Mouse (Mus musculus) ES-Bruce4 (cell line): ENCODE results near the gene Stk32c. TPM values are rescaled to one million over a fixed set of nuclear protein-coding genes. Genes with fewer than 3 reads are reported as not detected.

Experiments used
- H3K27ac ChIP-seq: 2 replicates; pipeline ENCODE4 v1.5.1; 2012; ENCODE audit warnings: low read length, inconsistent platforms; ENCODE audit not compliant: insufficient read depth
- H3K27me3 ChIP-seq: 2 replicates; pipeline ENCODE4 v1.6.1; 2012; ENCODE audit warnings: mild to moderate bottlenecking, low read length, inconsistent platforms; ENCODE audit not compliant: control insufficient read depth, poor library complexity, insufficient read depth, severe bottlenecking
- H3K36me3 ChIP-seq: 2 replicates; pipeline ENCODE4 v1.6.1; 2012; ENCODE audit warnings: inconsistent platforms, mild to moderate bottlenecking, low read length, moderate library complexity; ENCODE audit not compliant: control insufficient read depth, poor library complexity, insufficient read depth, severe bottlenecking
- H3K4me1 ChIP-seq: one replicate; pipeline ENCODE4 v1.8.1; 2011; ENCODE audit warnings: low read length; ENCODE audit not compliant: control insufficient read depth, insufficient read depth
- H3K4me3 ChIP-seq: 2 replicates; pipeline ENCODE4 v1.5.1; 2011; ENCODE audit warnings: low read depth, mild to moderate bottlenecking, low read length
- H3K9ac ChIP-seq: 2 replicates; pipeline ENCODE4 v1.6.1; 2012; ENCODE audit warnings: low read depth, mild to moderate bottlenecking, inconsistent platforms; ENCODE audit not compliant: poor library complexity, severe bottlenecking
- H3K9me3 ChIP-seq: replicated peaks from 2 replicates; pipeline ENCODE4 v1.6.1; 2012; ENCODE audit warnings: mild to moderate bottlenecking, low read length, inconsistent platforms; ENCODE audit not compliant: control insufficient read depth, poor library complexity, insufficient read depth, severe bottlenecking
- CTCF ChIP-seq: IDR thresholded peaks from one replicate; pipeline ENCODE4 v1.8.1; 2011; ENCODE audit warnings: low read depth, low read length
- EP300 ChIP-seq: IDR thresholded peaks from 2 replicates; pipeline ENCODE4 v1.6.1; 2011; ENCODE audit warnings: low read depth, low read length; ENCODE audit not compliant: insufficient read depth
- POLR2A ChIP-seq: IDR thresholded peaks from one replicate; pipeline ENCODE4 v1.8.1; 2011; ENCODE audit warnings: low read length; ENCODE audit not compliant: insufficient read depth
- polyA plus RNA-seq: library from polyadenylated mRNA; stranded (reverse); fragments of >200 nt; gene quantifications from 2 replicates; pipeline ENCODE4 v1.2.4, GENCODE M21; 2011; ENCODE audit warnings: low read depth; ENCODE audit not compliant: missing spikeins, insufficient read depth, insufficient read length

Stk32c gene
- polyA plus RNA-seq, 1 experiment, result 0.42 TPM

DNA sequence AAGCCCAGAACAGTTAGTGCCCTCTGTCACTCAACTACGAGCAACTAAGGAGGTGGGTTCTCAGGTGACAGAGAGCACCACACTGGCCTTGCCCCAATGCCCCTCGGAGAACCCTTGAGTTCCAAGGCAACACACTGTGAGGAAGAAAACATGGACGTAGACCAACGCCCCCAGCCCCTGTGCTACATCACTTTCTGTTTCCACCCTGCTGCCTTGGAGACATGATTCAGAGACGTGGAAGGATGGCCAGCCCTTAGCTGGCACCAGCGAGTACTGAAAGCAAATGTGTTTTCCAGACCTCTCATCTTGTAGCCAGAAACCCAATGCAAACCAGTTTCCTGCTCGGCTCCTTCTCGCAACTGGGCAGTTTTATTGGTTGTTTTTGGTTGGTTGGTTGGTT, 26.7 kb downstream of the Stk32c start:
- no peak overlapping the region for H3K9ac ChIP-seq
- no peaks in the 10 kb centered on the region for H3K4me1 ChIP-seq
- TF ChIP-seq CTCF (no peak), EP300 (no peak), POLR2A (no peak)
- no peak overlapping the region for H3K27ac ChIP-seq
- H3K4me3 ChIP-seq, result no peak overlapping the region
- H3K9me3 ChIP-seq, result peaks cover 3% of the 10 kb centered on the region; the same call in 1 of the 2 replicates
- peaks cover 5% of the 10 kb centered on the region for H3K27me3 ChIP-seq
- no peaks in the 10 kb centered on the region for H3K36me3 ChIP-seq

DNA sequence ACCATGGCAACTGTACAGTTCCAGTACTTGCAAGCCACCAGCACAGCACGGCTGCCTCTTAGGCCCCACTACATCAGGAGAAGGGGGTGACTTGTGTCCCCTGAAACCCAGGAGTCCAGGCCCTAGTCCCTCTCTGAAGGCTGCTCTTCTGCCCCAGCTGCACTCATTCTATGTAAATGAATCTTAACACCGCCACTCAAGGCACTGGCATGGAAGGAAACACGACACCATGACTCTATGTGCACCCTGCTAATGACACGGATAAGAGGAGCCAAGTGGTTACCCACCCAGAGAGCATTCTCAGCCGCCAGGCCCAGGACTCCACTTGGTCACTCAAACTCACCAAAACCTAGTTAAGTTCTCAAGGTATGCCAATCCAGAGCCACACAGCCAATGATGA, 27.1 kb downstream of the Stk32c start:
- no peak for TF ChIP-seq EP300
- TF ChIP-seq CTCF, result no peak
- no peak for TF ChIP-seq POLR2A
- no peak overlapping the region for H3K9ac ChIP-seq
- peaks cover 5% of the 10 kb centered on the region for H3K27me3 ChIP-seq
- H3K4me3 ChIP-seq, result no peak overlapping the region
- H3K36me3 ChIP-seq, result no peaks in the 10 kb centered on the region
- H3K4me1 ChIP-seq, result no peaks in the 10 kb centered on the region
- no peak overlapping the region for H3K27ac ChIP-seq
- peaks cover 3% of the 10 kb centered on the region; the same call in 1 of the 2 replicates for H3K9me3 ChIP-seq

DNA sequence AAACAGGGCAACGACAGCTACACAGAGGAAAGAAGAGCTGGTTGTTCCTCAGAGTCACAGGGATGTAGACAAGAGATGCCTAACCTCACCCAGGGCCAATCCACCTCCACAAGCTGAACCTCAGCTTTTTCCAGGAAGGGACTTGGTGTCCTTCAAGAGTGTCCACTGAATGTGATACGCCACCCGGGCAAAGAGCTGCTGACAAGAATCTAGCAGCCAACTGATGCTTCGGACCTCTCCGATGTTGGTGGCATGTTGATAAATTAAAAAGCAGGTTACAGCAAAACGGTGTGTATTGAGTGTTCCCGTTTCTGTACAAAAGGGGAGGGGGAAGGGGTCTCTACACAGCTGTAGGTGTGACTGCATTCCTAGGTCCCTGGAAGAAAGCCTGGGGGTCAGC, 28.3 kb downstream of the Stk32c start:
- Histone ChIP-seq H3K27me3 (peaks cover 5% of the 10 kb centered on the region), H3K27ac (no peak overlapping the region), H3K4me1 (no peaks in the 10 kb centered on the region), H3K36me3 (no peaks in the 10 kb centered on the region), H3K9ac (no peak overlapping the region), H3K4me3 (no peak overlapping the region), H3K9me3 (no peaks in the 10 kb centered on the region)
- no peak for TF ChIP-seq CTCF
- no peak for TF ChIP-seq EP300
- no peak for TF ChIP-seq POLR2A

DNA sequence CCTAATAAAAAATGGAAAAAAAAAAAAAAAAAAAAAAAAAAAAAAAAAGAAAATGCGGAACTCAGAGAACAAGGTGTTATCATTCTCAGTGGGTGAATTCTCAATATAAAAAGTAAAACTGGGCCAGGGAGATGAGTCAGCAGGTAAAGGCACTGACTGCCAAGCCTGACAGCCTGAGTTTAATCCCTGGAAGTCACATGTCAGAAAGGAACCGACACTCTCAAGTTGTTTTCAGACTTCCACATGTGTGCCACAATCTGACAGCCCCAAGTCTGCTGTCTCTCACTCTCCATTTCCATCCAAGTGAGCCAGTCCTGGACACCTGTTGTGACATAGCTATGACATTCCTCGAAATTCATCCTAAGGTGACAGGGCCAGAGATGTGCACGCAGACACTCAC, 28.7 kb downstream of the Stk32c start:
- no peaks in the 10 kb centered on the region for H3K36me3 ChIP-seq
- no peak overlapping the region for H3K9ac ChIP-seq
- no peaks in the 10 kb centered on the region for H3K4me1 ChIP-seq
- peaks cover 5% of the 10 kb centered on the region for H3K27me3 ChIP-seq
- no peak for TF ChIP-seq CTCF
- TF ChIP-seq POLR2A, result no peak
- TF ChIP-seq EP300, result no peak
- H3K4me3 ChIP-seq, result no peak overlapping the region
- H3K9me3 ChIP-seq, result no peaks in the 10 kb centered on the region
- H3K27ac ChIP-seq, result no peak overlapping the region

DNA sequence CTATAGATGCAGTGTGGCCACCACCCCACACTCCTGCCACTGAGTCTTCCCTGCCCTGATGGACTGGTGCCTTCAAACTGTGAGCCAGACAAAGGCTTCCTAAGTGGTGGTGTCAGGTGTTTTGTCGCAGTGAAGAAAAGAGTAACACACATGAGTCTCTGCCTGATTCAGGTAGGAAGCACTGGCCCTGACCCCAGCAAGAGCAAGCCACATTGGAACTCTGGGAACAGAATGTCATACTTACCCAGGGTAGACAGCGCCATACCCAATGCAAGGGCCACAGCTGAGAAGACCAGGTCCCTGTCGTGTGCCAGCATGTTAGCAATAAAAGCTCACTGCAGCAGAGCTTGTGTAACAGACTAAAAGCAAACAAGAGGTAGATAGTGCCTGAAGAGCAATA, 33.0 kb downstream of the Stk32c start:
- H3K27ac ChIP-seq, result no peak overlapping the region
- H3K36me3 ChIP-seq, result no peaks in the 10 kb centered on the region
- H3K27me3 ChIP-seq, result no peaks in the 10 kb centered on the region
- no peak overlapping the region for H3K4me3 ChIP-seq
- TF ChIP-seq CTCF, result no peak
- TF ChIP-seq POLR2A, result no peak
- TF ChIP-seq EP300, result no peak
- no peaks in the 10 kb centered on the region for H3K4me1 ChIP-seq
- H3K9me3 ChIP-seq, result no peaks in the 10 kb centered on the region
- no peak overlapping the region for H3K9ac ChIP-seq

DNA sequence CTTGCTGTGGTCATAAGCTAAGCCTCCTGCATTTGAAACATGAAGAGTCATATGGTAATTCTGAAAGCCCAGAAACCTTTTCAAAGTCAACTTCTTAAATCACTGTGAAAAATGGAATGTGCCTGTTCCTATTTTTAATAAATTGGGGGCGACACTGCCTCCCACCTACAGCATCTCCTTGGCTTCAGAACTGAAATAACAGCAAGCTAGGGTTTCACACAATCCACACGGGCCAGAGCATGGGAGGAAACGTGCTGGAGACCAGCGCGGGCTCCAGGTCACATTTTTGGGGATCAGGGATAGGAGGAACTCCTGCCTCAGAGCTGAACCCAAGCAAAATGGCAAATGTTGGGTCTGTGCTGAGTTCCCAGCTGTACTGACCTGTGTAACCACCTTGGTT, 33.8 kb downstream of the Stk32c start:
- Histone ChIP-seq H3K9ac (no peak overlapping the region), H3K4me1 (no peaks in the 10 kb centered on the region), H3K27me3 (no peaks in the 10 kb centered on the region), H3K9me3 (no peaks in the 10 kb centered on the region), H3K27ac (no peak overlapping the region), H3K36me3 (no peaks in the 10 kb centered on the region), H3K4me3 (no peak overlapping the region)
- no peak for TF ChIP-seq CTCF
- no peak for TF ChIP-seq POLR2A
- TF ChIP-seq EP300, result no peak
